Mouse (Mus musculus) brain, embryonic 14.5 days (tissue): ENCODE results near the gene Cpa4.

Experiments used
- CTCF ChIP-seq: fragments of 200-500 bp; IDR thresholded peaks from 2 replicates; pipeline ENCODE4 v1.5.1; 2012; ENCODE audit warnings: inconsistent platforms, mild to moderate bottlenecking, moderate library complexity, borderline replicate concordance; ENCODE audit not compliant: insufficient read depth, insufficient read length; ENCODE audit errors: extremely low read depth
- POLR2A ChIP-seq: fragments of 200-500 bp; IDR thresholded peaks from 2 replicates; pipeline ENCODE4 v1.6.1; 2012; ENCODE audit warnings: mild to moderate bottlenecking, inconsistent platforms, borderline replicate concordance; ENCODE audit not compliant: poor library complexity, insufficient read depth, insufficient read length, severe bottlenecking; ENCODE audit errors: extremely low read depth

DNA sequence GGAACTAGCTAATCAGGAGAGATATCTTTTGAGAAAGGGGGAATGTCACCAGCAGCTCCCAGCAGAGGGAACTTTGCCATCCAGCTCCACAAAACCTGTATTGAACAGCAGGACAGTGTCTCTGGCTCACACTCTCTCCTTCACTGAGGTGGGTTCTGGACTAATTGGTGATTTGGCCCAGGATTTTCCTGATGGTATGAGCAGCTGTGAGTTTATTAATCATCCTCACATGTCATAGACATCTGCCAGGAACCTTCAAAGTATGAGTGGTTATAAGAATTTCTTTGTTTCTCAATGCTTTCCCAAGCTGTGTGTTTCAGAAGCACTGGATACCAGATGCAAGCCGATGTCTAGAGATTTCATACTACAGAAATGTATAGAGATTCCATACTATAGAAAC, 6.8 kb downstream of the Cpa4 start:
- TF ChIP-seq POLR2A = no peak
- TF ChIP-seq CTCF = no peak
